Mouse (Mus musculus) frontal cortex, postnatal 10 days (tissue): Measurements from ENCODE around the gene Krt86.
"Not testable (repeated sequence)": the region's sequence is repeated elsewhere in the genome, so short reads cannot be mapped to it uniquely, and the experiment has no call there.

Experiments used
- DNase-seq, 2 experiments: peaks; one replicate each; pipeline ENCODE4 v3.0.0; 2022; ENCODE audit warnings: low spot score in 2 of 2, mixed read lengths in 1 of 2

Gene Krt86

DNA sequence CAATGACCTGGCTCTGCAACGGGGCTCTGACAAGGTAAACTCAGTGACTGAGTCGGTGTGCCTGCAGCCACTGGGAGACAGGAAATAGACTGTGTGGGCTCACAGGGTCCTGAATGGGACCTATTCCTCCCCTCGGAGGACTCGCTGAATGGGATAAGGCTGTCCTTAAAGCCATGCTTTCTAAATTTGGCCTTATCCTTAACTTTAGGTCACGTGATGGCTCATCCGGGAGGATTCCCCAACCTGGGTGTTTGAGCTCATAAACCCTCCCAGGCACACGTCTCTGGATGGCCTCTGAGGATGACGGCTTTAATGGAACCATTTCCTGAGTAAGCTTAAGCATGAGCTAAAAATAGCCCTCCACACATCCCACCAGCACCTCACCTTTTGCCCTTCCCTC is 19.4 kb downstream of the Krt86 start:
- DNase-seq: no peak

DNA sequence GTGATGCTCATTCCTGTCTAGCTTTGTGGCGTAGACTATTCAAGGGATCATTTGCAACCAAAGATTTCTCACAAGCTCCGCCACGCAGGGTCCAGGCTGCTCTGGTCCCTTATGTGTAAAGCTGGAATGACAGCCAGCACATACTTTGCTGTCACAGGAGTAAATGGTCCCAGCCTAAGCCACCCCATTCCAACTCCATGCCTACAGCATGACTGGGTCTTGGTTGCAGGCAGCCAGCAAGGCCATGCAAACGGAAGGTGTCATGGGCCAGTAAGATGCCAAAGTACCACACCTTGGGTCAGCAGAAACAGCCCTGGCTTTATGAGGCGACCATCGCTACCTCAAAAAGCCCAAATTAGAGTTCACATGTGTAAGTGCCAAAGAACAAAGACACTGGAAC is 20.4 kb downstream of the Krt86 start:
- DNase-seq: no peak

DNA sequence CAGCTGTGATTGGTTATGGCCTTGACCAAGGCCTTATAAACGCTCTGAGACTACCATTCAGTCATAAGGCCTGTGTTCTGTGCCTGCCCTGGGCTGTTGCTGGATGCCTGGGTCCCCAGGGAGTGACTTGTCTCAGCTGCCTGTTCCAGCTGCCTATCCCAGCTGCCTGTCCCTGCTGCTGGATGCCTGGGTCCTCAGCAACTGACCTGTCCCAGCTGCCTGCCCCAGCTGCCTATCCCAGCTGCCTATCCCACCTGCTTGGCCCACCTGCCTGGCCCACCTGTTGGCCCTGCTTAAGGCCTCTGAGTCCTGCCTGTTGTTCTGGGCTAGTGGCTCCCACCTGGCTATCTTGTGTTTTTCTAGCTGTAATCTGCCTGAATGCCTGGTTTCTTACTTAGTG is 20.9 kb downstream of the Krt86 start:
- DNase-seq: no peak

DNA sequence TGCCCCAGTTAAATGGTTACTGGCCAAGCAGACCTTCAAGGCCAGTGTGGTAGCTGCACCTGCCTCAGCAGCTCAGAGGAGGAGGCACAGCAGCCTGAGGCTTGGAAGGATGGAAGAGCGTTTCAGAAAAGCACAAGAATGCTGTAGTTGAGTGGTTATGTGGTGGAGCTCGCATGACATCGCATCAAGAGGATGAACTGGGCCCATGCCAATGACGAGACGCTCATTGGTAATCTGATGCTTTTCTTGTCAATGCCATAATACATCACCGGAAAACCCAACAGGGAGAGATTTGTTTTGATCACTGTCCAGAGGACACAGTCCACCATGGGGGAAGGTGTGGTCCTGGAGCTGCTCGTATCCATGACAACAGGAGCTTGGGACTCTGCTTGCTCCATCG is 22.0 kb downstream of the Krt86 start:
- DNase-seq: no peak

DNA sequence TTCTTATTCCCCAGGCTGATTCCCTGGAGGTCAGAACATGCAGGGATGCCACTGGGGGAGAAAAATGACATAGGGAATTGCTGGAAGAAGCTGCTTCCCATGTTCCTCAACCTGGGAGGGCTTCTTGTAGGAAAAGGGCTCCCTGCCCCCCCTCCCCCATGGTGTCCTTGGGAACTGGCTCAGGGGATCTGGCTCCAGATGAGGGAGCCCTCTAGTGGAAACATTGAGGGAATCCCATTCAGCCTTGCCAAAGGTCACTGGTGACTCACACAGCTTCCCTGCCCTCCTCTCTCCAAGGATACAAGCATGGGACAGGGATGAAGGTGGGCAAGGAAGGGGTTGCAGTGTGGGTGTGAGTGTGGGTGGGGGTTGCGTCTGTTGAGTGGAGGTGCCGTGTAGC is 23.9 kb downstream of the Krt86 start:
- DNase-seq: no peak

DNA sequence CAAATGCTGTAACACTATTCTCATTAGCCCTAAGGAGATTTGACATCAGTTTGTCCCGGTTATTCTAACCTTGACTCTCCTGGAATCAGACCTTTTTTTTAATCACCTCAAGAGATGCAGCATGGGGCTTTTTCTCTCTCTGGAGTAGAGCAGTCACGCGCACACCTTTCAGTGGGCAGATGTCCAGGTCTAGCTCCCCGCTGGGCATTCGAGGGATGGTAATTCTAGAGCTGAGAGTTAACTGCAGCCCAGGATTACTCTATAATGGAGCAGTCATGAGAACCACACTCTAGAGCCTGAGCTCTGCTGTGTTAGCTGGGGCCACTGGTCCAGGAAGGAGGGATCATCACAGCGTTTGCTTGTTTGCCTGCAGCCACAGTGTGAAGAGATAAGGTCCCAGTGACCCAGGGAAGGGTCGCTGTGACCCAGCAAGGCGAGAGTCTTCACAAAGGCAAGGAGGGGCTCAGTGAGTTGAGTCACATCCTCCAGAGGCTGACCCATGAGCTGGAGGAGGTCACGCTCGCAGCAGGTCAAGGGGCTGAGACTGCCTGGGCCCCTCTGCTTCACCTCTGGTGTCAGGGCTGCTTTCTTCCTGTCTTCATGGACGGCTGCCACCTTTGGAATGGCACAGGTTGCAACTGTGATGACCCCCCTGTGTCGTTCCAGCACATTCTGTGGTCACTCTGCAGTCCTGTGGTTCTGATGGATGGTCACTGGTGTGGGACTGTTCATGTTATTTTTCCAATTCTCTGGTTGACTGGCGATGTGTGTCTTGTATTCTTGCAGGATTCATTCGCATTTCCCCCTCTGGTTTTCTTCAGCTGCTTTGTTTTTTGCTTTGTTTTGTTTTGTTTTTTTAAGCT is 33.8 kb downstream of the Krt86 start:
- DNase-seq: no peak

DNA sequence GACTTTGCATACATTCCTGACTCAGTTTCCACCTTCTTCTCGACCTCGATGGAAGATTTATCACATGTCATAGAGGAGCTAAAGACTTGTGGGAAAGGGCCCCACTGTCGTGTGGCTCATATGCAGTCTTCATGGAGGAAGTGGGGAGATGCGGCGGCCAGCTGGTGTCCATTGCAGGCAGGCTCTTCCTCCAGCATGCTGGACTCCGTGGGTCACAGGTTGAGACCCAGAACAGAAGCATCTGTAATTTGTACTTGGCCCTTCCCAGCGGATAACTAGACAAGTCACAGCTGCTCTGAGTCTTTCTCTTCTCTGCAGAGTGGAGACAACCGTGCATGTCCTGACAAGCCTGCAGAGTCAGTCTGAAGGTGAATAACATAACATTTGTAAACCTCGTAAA is 35.0 kb downstream of the Krt86 start:
- DNase-seq: no peak

DNA sequence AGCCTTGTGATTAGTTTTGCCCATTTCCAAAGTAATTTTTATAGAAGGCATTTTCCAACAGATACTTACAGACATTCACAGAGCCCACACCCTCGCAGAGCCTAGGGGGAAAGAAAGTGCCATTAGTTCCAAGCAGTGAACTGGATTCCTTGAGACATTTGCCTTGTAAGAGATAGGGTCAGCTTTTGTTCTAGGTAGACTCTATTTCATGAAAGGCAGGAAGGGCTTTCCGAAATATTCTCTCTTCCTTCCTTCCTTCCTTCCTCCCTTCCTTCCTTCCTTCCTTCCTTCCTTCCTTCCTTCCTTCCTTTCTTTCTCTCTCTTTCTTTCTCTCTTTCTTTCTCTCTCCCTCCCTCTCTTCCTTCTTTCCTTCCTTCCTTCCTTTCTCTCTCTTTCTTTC is 43.9 kb downstream of the Krt86 start, which contains the start of gene Gm49425:
Gm49425 (minus strand) TSS at position 101 of the 400 bp plus-strand sequence.
- DNase-seq: not testable (repeated sequence)

DNA sequence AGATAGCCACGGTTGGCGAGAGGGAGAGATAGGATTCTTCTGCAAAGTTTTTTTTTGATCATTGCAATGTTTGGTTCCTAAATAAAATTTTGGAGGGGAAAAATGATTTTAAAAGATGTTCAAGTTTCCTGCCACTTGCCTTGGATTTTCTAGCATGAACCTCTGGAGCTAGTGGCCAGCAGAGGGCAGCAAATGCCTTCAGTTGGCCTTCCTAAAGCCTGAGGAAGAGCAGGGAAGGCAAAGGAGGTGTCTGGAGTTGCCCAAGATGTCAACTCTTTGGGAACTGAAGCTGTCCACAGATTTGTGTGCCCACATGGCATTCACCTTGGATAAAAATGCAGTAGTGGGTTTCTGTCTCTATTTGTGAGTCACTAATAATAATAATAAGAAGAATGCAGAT is 46.5 kb downstream of the Krt86 start:
- peak; percentile 39 to 75 for DNase-seq

DNA sequence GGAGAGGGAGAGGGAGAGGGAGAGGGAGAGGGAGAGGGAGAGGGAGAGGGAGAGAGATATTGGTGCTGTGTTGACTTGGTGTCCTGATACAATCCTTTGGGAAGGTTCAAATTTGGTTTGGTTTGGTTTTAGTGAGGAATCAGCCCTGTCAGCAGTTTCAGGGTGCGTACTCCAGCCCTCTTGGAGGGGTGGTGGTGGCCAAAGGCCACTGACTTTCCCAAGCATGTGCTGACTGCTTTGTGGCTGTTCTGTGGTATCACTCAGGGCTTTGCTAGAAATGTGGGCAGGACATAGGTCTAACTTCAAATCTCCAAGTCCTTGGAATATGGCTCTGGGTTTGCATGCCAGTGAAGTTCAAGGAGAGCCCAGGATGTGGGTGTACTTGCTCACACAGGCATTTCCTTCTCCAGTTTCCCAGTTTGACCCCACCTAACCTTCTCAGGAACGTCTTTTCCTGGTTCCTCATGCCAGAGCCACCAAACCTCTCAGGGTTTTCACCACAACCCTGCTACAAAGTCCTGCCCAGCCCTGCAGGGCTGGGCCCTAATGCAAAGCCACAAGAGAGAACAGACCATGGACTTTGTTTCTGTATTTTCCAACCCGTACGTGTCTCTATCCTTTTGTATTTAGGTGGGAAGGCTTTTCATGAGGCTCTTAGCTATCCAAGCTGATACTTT is 49.4 kb downstream of the Krt86 start:
- DNase-seq: no peak
